Mouse (Mus musculus) megakaryocyte-erythroid progenitor cell, adult 5-6 weeks (primary cell): ENCODE data around the gene Plxdc2. TPM values are rescaled to one million over a fixed set of nuclear protein-coding genes. Genes with fewer than 3 reads are reported as not detected.

ENCODE experiments used
- ATAC-seq: replicated peaks from 2 replicates; pipeline ENCODE4 v1.8.0; 2016; ENCODE audit warnings: mild to moderate bottlenecking, inconsistent platforms; ENCODE audit not compliant: severe bottlenecking, poor library complexity, low FRiP score, low TSS enrichment
- total RNA-seq, 2 experiments: library from RNA; stranded (forward) in 1 of 2; stranded (reverse) in 1 of 2; fragments of 200-1000, 215-1000 nt in 1 of 2; fragments of >200 nt in 1 of 2; fragmentation: Nextera tagmentation in 1 of 2; gene quantifications; 2 replicates each; pipeline ENCODE4 v1.2.3; 2014 to 2017

Plxdc2 gene
- total RNA-seq, 2 experiments from 2014 or later: 0.61 to 1.3 TPM

DNA sequence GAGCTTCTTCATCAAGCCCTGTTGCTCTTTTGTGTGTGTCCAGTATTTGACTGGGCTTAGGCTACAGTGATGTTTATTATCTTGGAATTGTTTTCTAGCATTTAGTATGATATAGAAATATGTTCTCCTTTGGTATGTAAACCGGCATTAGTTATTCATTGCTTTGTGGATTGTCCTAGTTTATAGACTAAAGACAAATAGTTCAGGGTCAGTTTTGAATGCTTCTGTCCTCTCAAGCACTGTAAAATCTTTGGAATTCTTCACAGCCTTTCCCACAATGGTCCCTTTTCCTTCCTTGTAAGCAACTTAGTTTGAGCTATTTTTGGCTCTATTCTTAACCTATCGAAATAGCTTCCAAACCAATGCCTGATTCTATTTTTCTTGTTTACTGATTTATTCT lies 178.5 kb downstream of the Plxdc2 start:
- no peak for ATAC-seq

DNA sequence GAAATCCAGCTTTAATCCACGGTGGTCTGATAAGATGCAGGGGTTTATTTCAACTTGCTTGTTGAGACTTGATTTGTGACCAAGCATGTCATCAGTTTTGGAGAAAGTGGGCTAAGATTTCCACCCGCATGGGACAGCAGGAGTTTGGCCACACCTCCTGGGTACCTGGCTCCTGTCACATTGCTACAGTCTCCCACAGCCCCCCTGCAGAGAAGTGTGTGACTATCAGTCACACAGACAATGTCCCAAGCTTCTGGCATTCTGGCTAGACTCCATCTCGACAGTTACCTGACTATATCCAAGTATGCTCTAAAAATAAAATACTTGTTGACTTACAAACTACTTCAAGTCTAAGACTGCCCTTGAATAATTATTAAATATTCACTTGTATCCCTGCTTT lies 185.1 kb downstream of the Plxdc2 start:
- ATAC-seq: no peak

DNA sequence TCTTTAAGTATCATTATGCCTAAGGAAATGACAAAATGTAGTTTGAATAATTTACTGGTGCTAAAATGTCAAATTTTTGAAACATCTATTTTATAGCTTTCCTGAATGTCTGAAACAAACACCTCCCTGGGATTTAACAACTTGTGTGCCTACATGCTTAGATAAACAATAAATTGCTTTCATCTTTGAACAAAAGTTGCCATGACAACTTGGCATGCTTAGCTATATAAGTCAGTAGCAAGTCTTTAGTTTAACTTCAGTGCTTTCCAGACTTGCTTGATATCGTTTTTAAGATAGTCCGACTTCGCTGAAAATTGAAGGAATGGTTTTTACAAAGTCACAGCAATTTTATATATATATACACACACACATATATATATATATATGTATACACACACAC lies 189.1 kb downstream of the Plxdc2 start:
- ATAC-seq: no peak

DNA sequence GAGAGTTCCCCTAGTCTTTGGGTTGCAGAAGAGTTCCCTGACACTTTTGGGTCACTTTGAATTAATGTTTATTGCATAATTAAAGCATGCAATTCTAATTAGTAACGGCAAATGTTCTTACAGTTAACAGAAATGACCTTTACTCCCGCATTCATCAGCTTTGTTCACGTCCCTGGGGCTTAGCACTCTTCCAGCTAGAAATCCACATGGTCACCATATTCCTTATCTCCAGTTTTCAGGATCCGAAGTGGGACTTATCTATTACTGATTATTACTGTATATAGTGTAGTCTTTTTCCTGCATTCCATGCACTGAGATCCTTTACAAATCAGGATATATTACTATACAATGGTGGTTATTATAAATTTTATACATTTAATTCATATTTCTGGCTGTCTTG lies 203.2 kb downstream of the Plxdc2 start:
- no peak for ATAC-seq

DNA sequence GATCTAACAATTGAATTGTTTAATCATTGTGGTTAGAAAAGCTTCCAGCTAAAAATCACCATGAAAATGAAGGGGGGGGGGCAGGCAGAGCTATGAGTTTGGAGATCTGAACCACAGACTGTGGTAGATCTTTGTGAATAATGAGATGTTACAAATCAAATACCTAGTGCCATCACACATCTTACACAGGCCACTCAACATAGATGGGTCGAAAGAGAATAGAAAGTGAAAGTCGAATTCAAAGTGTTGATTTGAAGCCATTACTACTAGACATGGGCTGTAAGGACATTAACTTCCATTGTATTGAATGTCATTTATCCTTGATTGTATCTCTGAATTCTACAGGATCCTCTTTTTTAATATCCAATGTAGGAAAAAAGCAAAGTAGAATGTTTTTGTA lies 212.2 kb downstream of the Plxdc2 start:
- no peak for ATAC-seq

DNA sequence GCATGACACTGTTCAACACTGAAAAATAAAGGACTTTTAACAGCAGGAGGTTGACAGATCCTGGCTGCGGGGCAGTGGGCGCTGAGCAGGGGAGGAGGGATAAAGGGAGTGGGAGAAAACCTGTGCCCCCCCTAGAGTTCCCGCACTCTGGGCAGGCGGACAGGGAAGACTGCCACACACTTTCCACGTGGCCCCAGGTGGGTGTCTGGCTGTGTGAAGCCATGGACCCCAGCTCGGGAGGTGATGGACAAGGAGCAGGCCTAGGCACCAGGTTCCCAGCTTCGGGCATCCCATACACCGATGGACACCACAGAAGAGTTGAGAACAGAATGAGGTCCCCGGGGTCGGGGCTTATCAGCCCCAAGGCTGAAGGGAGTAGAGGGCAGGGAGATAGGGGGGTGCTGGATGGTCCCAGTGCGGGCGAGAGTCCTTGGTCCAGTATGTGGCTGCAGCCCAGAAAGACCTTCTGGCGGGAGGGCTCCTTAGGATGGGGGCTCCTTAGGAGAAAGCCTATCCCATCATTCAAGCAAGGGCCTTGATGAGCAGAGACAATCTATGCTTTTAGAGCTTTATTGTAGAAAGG lies 215.2 kb downstream of the Plxdc2 start:
- no peak for ATAC-seq

DNA sequence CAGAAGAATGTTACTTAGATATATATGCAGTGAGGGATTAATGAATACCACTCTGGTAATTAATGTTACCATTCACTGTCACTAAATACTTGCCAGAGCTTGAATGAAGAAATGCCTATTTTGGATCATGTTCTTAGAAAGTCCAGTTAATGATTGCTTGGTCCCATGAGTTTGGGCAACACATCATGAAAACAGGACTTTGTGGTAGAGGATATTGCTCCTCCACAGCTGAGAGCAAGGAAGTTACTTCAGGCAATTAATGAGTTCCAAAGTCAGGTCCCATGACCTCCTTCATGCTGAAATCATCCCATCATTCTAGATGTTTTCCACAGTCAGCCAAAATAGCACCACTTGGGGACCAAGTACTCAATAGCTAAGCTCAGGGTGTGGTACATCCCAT lies 220.5 kb downstream of the Plxdc2 start:
- ATAC-seq: no peak

DNA sequence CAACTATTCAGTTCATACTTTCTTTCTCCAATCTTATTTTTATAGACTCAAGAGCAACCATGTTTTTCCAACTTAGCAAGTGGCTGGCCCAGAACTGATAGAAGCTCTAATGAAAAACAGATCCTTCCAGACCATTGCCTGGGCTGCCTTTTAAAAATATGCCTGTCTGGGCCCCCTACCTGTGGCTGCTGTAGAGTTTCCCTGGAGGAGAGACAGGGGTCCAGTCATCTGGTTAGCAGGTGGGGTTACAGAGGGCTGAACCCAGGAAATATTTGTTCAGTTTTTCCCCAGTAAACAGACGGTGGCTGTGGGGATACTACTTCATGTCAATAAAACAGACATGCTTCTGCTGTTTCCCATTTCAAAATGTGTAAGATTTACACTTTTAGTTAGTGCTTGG lies 222.0 kb downstream of the Plxdc2 start:
- ATAC-seq: no peak

DNA sequence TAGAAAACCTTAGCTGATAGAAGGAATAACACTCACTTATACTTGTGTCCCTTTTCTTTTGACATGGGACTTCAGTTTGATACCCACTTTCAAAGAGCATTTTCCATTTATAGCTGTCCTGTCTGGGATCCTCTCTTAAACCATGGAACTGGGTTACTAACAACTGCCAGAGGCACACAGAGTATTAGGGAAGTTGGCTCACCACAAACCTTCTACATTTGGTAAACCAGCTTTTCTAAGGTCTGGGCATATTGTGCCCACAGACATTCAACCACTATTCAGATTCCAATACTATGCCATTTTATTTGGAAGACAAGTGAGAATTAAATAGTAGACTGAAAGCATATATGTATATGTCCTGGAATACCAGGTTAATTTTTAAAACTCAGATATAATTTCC lies 232.4 kb downstream of the Plxdc2 start:
- ATAC-seq: no peak

DNA sequence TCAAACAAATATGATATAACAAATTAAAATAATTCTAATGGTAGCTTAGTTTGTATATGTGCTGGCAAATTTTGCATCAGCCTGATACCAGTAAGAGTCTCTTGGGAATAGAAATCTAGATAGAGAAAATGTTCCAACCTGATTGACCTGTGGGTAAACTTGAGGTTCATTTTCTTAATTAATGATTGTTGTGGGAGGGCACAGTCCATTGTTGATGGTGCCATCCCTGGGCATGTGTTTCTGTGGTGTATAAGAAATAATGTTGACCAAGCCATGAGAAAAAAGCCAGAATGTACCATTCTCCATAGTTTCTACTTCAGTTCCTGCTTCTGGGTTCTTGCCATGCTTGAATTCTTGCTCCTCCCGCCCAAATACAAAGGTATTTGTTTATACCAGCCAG lies 239.3 kb downstream of the Plxdc2 start:
- ATAC-seq: no peak

DNA sequence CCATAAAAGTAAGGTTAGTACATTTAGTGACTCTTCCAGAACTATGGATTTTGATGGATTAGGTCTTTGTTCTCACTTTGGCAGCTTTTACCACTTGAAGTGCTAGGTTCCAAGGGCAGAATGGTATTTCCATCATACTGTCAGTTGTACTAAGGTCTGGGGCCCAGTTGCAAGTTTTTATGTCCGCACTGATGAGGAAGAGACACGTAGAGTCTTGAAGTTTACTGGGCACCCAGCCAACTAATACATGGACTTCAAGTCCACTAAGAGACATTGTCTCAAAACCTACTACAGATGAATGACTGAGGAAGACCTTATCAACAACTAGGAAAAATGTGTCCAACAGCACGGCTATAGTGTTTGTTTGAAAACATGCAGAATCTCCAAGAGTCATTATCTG lies 242.1 kb downstream of the Plxdc2 start:
- no peak for ATAC-seq

DNA sequence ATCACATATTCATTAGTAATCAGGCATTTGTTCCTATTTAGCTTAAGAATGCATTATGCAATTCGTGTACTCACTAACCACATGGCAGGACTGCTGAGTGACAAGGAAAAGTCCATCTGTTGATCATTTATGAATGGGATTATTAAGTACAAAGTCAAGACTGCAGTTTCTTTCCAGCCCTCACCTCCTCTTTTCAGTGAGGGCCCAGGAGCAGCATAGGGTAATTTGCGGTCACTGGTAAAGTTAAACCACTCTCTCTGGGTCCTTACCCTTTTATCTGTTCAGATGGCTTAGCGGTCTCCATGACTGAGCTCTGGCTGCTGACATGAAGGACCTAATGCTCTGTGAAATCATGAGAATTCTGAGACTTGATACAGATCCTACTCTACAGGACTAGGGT lies 248.2 kb downstream of the Plxdc2 start:
- no peak for ATAC-seq

DNA sequence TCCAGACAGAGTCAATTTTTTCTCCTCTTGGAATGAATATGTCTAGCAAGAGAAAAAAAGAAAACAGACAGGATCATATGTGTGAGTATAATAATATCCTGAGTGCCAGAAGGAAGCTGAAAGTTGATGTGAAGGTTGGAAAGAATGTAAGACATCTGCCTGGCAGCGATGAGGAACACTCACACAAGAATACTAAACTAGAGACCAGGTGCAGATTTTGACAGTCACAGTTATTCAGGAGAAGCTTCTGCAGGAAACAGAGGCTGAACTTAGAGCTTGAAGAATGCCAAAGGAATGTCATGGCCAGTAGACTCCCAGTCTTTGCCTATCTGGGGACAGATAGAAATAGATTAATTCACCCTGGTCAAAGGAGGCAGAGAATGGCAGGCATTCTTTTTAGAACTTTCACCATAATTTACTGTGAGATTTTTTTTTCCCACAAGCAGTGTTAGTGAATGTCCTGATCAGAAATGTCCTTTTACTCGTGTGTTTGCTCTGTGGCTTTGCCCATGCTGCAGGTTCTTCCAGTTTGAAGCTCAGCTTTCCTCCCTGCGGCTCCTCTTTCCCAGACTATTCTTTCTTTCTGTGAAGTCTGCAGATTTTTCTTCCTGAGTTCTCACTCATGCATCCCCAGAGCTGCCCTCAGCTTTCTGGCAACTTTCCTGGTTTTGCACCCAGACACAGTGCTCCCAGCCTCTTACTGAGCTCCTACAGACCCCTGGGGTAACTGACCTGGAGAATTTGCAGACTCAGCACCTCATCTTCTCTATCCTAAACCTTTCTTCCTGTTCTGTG lies 251.9 kb downstream of the Plxdc2 start:
- no peak for ATAC-seq

DNA sequence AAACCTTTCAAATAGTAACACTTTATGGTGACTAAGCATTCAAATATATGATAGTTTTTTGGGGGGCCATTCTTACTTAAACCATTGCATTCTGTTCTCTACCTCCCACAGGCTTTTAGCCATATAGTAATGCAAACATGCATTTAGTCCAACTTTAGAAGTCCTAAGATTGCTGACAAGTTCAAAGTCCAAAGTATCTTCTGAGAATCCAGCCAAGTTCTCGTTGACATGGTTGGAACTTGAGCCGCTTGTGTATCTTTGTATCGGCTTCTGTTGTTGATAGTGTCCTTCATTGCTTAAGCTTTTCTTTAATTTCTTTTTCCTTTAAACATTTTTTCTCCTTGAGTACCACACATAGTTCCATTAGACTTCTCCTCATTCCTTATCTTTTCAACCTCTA lies 286.0 kb downstream of the Plxdc2 start:
- ATAC-seq: no peak

DNA sequence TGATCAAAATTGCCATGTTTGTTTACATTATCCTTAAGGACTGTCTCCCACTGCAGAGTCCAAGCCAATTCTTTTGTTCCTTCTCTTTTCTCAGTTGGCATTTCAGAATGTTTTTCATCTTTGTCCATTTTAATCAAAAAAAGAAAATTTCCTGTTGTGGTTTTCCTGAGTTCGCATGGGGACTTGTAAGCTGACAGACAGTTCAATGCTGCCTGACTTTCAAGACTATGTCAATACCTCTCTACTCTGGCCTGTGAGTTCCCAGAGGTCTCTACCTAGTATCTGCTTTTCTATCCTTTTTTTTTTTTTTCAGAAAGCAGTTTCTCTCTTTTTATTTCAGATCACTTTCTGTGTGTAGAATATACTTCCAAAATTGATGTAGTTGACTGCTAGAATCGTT lies 295.6 kb downstream of the Plxdc2 start:
- no peak for ATAC-seq

DNA sequence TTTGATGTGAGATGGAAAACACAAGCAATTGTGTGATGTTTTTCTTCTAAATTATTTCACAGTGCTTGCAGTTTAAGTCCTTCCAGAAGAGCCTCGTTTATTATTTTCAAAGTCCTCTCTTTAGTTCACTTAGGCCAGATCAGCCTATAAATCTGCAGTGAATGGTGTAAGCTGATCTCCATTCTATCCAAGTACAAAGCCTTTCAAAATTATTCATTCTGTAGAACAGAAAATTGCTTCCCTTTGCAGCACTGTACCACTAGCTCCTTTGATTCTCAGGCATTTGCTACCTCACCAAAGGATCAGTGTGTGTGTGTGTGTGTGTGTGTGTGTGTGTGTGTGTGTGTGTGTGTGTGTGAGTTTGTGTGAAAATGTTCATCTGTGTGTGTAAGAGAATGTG lies 308.4 kb downstream of the Plxdc2 start:
- no peak for ATAC-seq

DNA sequence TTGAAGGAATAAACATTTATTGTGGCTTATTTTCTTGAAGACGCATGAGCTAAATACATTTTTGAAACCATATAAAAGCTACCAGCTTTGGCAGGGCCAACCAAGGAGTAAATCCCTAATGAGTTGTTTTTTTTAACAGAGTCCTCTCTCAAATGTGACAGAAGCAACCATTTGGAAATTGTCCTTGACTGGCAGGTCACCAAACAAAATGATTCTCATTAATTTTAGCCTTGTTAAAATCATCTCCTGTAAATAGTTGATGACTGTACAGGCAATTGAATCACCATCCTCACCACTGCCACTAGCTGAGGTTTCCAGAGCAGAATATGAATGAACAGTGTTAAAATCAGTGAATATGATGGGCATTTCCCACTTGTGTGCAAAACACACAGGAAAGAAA lies 312.3 kb downstream of the Plxdc2 start:
- ATAC-seq: no peak

DNA sequence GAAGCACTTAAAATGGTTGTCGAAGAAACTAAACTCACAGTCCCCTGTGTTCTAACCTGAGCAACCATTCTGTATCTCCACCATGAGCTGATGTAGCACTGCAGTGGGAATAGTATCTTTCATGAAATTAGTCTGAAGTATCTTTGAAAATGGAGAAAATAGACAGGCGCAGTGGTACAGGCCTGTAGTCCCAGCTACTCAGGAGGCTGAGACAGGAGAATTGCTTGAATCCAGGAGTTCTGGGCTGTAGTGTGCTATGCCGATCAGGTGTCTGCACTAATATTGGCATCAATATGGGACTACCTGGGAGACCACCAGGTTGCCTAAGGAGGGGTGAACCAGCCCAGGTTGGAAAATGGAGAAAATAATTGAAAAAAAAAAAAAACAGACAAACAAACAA lies 326.8 kb downstream of the Plxdc2 start:
- peak; percentile 84 for ATAC-seq

DNA sequence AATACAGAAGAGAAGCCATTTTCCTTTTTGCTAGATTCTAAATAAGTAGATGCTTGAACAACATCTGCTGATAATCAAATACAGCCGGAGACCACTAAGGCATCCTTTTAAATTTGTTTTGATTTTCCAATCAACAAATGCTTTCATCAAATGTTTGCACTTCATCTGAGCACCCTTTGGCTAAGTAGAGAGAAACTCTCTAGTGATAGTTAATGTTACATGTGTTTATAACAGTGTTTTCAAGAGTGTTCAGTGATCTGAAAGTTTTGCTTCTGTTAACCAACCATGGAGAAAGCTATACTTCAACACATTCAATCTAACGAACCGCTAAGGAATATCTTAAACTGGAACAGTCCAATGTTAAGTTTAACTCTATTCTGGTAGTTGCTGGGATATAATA lies 327.6 kb downstream of the Plxdc2 start:
- no peak for ATAC-seq

DNA sequence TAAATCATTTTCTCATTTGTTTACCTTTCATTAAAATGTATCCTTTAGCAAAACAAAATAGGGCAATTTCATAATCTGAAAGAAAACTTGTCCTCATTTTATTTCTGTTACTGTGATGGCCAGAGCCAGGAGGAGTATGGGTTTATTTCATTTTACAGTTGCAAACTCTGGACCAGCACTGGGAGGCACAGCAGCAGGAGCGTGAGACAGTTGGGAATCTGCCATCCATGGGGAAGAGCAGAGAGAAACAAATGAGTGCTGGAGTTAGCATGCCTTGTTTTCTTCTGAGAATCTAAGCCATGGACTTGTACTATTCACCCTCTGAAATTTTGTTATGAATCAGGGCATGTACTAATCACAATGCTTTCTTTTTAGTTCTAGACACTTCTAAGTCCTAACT lies 328.4 kb downstream of the Plxdc2 start:
- no peak for ATAC-seq

DNA sequence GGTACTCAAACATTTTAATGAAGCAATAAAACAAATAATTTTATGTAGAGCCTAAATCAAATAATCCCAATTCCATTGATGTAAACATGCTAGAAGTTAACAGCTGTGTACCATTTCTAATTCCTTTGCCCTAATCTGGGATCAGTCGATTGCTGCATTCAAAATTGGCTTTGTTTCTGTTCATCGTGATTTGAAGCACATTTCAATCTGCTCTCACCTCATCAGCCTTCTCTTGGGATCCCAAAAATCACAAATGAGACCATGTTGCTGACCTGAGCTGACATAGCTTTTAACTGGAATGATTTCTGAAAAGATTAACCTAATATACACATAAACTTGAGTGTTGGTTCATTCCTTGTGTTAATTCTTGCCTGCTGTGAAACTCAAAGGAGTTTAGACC lies 340.3 kb downstream of the Plxdc2 start:
- ATAC-seq: no peak

DNA sequence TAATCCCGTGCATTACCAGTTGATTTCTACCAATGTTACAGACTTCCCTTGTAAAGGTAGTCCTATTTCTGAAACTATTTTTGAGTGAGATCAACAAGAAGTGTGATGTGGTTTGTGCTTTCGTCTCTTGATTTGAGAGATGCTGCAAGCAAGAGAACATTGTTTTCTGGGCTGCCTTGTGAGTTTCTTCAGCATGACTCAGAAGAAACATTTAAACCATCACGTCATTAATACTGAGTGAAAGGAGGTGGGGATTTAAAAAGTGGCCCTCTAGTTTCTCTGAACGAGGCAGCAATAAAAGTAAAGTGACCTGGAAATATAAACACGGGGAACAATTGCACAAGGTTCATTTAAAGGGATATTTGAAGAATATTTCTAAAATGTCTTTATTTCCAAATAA lies 341.1 kb downstream of the Plxdc2 start:
- ATAC-seq: no peak
